Mouse (Mus musculus): ENCODE results near the gene Plb1. TPM values are rescaled to one million over a fixed set of nuclear protein-coding genes. Genes with fewer than 3 reads are reported as not detected.

Gene Plb1
- polyA plus RNA-seq, 1 experiment from 2014 or later, result 0.18 TPM

DNA sequence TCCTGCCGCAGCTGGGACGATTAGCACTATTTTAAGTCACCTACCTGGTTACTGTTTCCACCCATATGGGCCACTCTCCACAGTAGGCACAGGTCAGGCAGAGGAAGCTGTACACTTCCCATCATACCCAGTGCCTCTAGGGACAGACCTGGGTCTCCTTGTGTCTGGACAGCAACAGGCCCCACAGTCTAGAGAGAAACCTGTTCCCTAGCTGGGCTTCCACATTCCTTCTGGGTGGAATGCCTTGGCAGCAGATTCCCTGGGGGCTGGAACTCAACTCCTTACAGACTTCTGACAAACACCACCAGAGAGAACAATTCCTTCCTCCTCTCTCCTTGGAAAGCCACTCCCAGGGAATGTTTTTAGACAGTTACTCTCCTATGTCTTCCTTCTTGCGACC, 165.2 kb downstream of the Plb1 start:
- Histone ChIP-seq H3K27ac (ENCODE audit: low read depth) (no peak overlapping the region), H3K4me3 (ENCODE audit: low read depth, low read length) (no peak overlapping the region), H3K9me3 (ENCODE audit: low read length) (no peaks in the 10 kb centered on the region), H3K27me3 (ENCODE audit: insufficient read depth, low read length) (no peaks in the 10 kb centered on the region), H3K36me3 (replicated peaks; ENCODE audit: insufficient read depth, low read length) (no peaks in the 10 kb centered on the region), H3K4me1 (ENCODE audit: insufficient read depth) (peaks cover 47% of the 10 kb centered on the region), H3K9ac (replicated peaks) (no peak overlapping the region), H3K4me2 (ENCODE audit: low read depth, low read length) (no peak overlapping the region)
- no peak for TF ChIP-seq CTCF (IDR thresholded peaks at IDR 0.05; ENCODE audit: low read depth)
- no peak for TF ChIP-seq EP300 (IDR thresholded peaks at IDR 0.05; ENCODE audit: low read depth)
- 74% methylated on average over 3 of the region's 3 CpGs for WGBS (ENCODE audit: insufficient replicate concordance)
- ATAC-seq (no peak), DNase-seq (no peak)

DNA sequence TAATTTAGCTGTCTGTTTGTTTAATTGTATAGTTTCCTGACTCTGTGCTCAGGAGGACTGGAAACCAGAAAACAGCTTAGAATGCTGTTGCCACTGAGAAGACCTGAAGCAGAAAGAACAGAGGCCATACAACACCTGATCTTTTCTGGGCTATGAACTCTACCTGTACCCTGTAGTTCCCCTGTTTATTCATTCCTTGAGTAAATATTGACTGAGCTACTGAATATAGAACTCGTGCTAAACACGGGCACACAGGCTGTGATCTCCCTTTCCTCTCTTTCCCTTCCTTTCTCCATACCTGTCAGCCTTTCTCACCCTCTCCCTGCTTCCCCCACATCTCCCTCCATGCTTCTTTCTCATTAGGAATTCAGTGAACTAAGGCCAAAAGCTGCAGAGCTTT, 168.4 kb downstream of the Plb1 start:
- Histone ChIP-seq H3K4me2 (ENCODE audit: low read depth, low read length) (no peak overlapping the region), H3K27ac (ENCODE audit: low read depth) (peak overlapping the region; percentile 13; the same call in 1 of the 2 replicates), H3K9me3 (ENCODE audit: low read length) (no peaks in the 10 kb centered on the region), H3K4me1 (ENCODE audit: insufficient read depth) (peaks cover 37% of the 10 kb centered on the region), H3K27me3 (ENCODE audit: insufficient read depth, low read length) (no peaks in the 10 kb centered on the region), H3K9ac (replicated peaks) (no peak overlapping the region), H3K4me3 (ENCODE audit: low read depth, low read length) (no peak overlapping the region), H3K36me3 (replicated peaks; ENCODE audit: insufficient read depth, low read length) (no peaks in the 10 kb centered on the region)
- WGBS (ENCODE audit: insufficient replicate concordance), result 39% methylated on average over 2 of the region's 2 CpGs
- no peak for DNase-seq
- ATAC-seq, result peak; percentile 85
- no peak for TF ChIP-seq CTCF (IDR thresholded peaks at IDR 0.05; ENCODE audit: low read depth)
- peak; percentile 13; the same call in 1 of the 2 replicates for TF ChIP-seq EP300 (IDR thresholded peaks at IDR 0.05; ENCODE audit: low read depth)

DNA sequence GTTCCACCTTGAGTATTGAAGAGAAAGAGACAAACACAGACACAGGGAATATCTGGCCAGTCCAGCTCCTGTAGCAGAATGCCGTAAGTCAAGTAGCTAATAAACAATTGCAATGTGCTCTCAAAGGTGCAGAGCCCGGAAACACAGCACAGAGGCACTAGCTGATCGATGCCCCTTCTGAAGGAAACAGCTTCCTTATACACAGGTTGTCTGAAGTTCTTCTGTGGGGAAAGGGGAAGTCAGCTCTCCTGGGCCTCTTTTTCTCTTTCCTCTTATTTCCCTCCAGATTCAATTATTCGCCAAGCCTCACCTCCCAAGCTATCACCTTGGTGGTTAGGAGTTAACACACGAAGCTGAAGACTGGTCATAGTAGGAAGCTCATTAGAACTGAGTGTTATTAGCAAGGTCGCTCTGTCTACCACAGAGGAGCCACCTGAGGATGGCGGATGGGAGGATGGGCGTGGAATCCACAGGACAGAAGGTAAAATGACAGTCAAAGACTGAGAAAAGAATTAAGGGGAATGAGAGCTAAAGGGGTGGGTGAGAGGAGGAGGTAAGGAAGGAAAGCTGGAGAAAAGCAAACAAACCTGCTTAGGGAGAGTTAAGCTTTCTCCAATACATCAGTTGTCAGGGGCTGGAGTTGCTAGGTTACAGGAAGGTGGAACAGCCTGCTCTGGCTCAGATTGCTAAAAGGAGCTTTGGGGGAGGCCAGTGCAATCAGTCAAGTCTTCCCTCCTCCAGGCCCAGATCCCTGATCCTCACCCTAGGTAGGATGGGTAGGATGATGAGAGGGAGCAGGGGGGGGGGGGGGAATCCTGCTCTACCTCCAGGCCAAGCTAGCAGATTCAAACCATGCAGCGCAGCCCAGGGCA, 170.8 kb downstream of the Plb1 start:
- H3K36me3 ChIP-seq (replicated peaks; ENCODE audit: insufficient read depth, low read length), result no peaks in the 10 kb centered on the region
- no peak overlapping the region for H3K27ac ChIP-seq (ENCODE audit: low read depth)
- H3K4me3 ChIP-seq (ENCODE audit: low read depth, low read length), result no peak overlapping the region
- peaks cover 38% of the 10 kb centered on the region for H3K4me1 ChIP-seq (ENCODE audit: insufficient read depth)
- ATAC-seq, result no peak
- TF ChIP-seq CTCF (IDR thresholded peaks at IDR 0.05; ENCODE audit: low read depth) (no peak), EP300 (IDR thresholded peaks at IDR 0.05; ENCODE audit: low read depth) (no peak)
- H3K9ac ChIP-seq (replicated peaks), result no peak overlapping the region
- DNase-seq, result no peak
- H3K9me3 ChIP-seq (ENCODE audit: low read length), result no peaks in the 10 kb centered on the region
- H3K4me2 ChIP-seq (ENCODE audit: low read depth, low read length), result no peak overlapping the region
- WGBS (ENCODE audit: insufficient replicate concordance), result 52% methylated on average over 9 of the region's 9 CpGs
- H3K27me3 ChIP-seq (ENCODE audit: insufficient read depth, low read length), result no peaks in the 10 kb centered on the region

DNA sequence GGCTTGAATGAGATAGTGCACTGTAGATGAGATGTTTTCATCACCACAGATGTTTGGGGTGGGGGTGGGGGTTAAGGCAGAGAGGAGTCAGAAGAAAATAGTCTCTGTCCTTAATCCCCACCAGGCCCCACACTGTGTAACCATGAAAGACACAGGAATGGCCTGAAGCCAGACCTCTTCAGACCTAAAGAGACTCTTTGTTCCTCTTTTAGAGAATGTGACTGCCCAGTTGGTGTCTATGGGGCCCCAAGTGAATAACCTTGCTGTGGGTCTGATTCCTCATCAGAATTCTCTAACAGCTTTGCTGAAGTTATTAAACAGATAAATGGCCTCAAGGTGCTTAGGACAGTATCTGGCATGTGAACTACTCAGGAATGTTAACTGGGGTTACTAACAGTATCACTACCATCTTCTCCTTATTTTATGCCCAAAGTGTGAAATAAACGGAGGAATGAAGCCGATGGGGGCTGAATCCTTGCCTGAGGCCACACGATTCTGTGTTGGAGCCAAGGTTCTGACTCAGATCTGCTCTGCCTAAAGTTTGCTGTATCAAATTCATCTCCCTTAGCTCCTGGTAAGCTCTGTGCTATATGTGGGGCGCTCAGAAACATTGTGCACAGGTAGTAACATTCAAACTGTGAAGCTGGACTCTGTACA, 172.8 kb downstream of the Plb1 start:
- DNase-seq (no peak), ATAC-seq (no peak)
- no peak overlapping the region for H3K9ac ChIP-seq (replicated peaks)
- no peak overlapping the region for H3K27ac ChIP-seq (ENCODE audit: low read depth)
- TF ChIP-seq CTCF (IDR thresholded peaks at IDR 0.05; ENCODE audit: low read depth) (no peak), EP300 (IDR thresholded peaks at IDR 0.05; ENCODE audit: low read depth) (no peak)
- WGBS (ENCODE audit: insufficient replicate concordance), result 77% methylated on average over 4 of the region's 4 CpGs
- H3K4me3 ChIP-seq (ENCODE audit: low read depth, low read length), result no peak overlapping the region
- H3K36me3 ChIP-seq (replicated peaks; ENCODE audit: insufficient read depth, low read length), result no peaks in the 10 kb centered on the region
- no peak overlapping the region for H3K4me2 ChIP-seq (ENCODE audit: low read depth, low read length)
- no peaks in the 10 kb centered on the region for H3K27me3 ChIP-seq (ENCODE audit: insufficient read depth, low read length)
- peaks cover 46% of the 10 kb centered on the region for H3K4me1 ChIP-seq (ENCODE audit: insufficient read depth)
- no peaks in the 10 kb centered on the region for H3K9me3 ChIP-seq (ENCODE audit: low read length)

DNA sequence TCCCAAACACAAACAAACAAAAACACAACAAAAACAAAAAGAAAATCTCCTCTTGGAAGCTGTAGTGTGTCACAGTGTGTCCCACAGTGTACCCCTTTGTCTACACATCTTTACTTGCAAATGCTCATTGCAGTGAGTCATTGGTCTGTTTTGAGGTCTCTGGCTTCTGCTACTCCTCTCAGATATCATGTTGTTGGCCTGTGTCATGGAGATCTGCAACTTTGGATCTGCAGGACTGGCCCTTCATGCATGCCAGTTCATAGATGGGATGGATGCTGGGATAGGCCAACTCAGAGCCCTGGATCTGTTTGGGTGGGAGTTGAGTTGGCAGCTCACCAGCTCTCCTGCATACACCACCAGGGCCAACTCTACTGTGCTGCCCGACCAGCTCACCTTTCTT, 176.3 kb downstream of the Plb1 start:
- Histone ChIP-seq H3K27ac (ENCODE audit: low read depth) (no peak overlapping the region), H3K4me1 (ENCODE audit: insufficient read depth) (peaks cover 33% of the 10 kb centered on the region), H3K9ac (replicated peaks) (no peak overlapping the region), H3K4me2 (ENCODE audit: low read depth, low read length) (no peak overlapping the region), H3K4me3 (ENCODE audit: low read depth, low read length) (no peak overlapping the region), H3K27me3 (ENCODE audit: insufficient read depth, low read length) (no peaks in the 10 kb centered on the region), H3K36me3 (replicated peaks; ENCODE audit: insufficient read depth, low read length) (no peaks in the 10 kb centered on the region), H3K9me3 (ENCODE audit: low read length) (no peaks in the 10 kb centered on the region)
- WGBS (ENCODE audit: insufficient replicate concordance), result 63% methylated on average over 1 of the region's 1 CpGs
- no peak for ATAC-seq
- TF ChIP-seq CTCF (IDR thresholded peaks at IDR 0.05; ENCODE audit: low read depth) (no peak), EP300 (IDR thresholded peaks at IDR 0.05; ENCODE audit: low read depth) (no peak)
- DNase-seq, result no peak

GRCm38 (mm10) chr5:32409747-32410146, 177.2 kb downstream of the Plb1 start:
- no peak for TF ChIP-seq CTCF (IDR thresholded peaks at IDR 0.05; ENCODE audit: low read depth)
- no peak for TF ChIP-seq EP300 (IDR thresholded peaks at IDR 0.05; ENCODE audit: low read depth)
- no peak overlapping the region for H3K4me2 ChIP-seq (ENCODE audit: low read depth, low read length)
- H3K27ac ChIP-seq (ENCODE audit: low read depth), result no peak overlapping the region
- 63% methylated on average over 2 of the region's 2 CpGs for WGBS (ENCODE audit: insufficient replicate concordance)
- DNase-seq, result no peak
- H3K27me3 ChIP-seq (ENCODE audit: insufficient read depth, low read length), result no peaks in the 10 kb centered on the region
- no peak overlapping the region for H3K9ac ChIP-seq (replicated peaks)
- H3K4me1 ChIP-seq (ENCODE audit: insufficient read depth), result peaks cover 36% of the 10 kb centered on the region
- H3K9me3 ChIP-seq (ENCODE audit: low read length), result no peaks in the 10 kb centered on the region
- no peak overlapping the region for H3K4me3 ChIP-seq (ENCODE audit: low read depth, low read length)
- no peaks in the 10 kb centered on the region for H3K36me3 ChIP-seq (replicated peaks; ENCODE audit: insufficient read depth, low read length)
- ATAC-seq, result no peak

Measured in liver, postnatal 0 days (tissue).